Mouse (Mus musculus): ENCODE data around the gene Zfp426.

The Zfp426 gene

DNA sequence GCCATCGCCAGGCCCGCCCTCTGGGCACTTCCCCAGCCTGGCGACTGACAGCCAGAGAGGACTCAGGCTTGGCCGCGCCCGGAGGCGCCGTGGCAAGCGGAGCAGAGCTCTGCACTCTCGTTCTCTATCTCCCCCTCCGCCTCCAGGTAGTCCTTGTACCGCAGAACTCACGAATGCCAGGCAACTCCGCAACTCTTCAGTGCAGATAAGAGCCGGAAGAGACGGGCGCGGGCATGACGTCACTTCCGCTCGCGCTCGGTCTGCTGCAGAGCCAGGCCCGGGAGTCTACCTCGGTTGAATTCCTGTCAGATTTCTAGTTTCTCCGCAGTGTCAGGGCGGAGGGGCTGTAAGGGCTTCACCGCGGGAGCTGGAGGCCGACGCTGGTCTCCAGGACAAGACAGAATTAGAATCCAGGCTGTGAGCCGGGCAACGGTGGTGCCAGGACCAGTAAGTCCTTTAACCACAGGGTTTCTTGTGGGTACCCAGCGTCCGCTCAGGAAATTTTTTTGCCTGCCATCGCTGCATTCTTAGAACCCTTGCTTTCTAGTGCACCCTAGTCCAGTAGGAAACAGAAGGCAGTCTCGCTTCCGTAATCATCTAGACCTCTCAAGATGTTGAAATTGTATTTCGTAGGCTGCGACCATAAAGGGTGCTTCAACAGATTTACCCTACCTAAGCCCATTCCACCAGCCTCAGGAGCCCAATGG lies at the start of gene Zfp426:
Zfp426 (minus strand) TSS at position 220 of the 707 bp plus-strand sequence.
- peak; percentile 73 for DNase-seq (ENCODE audit: extremely low spot score, low read depth, low spot score)

DNA sequence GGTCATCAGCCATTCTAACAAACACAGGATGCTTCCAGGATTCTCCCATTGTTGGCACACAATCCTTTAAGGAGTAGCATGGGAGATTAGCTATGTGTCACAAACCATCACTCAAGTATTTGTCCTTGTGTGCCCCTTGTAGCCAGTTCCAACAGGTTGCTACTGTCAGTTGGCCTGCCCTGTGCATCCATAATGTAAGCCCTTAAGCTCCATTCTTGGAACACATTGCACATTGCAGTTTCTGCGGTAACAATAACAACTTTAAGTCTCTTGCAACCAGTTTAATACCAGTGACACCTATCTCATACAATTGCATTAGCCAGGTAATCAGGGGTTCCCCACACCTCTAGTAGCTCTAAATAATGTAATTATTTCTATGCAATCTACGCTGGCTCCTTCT lies 44.1 kb upstream of the Zfp426 start:
- DNase-seq (ENCODE audit: extremely low spot score, low read depth, low spot score): no peak

DNA sequence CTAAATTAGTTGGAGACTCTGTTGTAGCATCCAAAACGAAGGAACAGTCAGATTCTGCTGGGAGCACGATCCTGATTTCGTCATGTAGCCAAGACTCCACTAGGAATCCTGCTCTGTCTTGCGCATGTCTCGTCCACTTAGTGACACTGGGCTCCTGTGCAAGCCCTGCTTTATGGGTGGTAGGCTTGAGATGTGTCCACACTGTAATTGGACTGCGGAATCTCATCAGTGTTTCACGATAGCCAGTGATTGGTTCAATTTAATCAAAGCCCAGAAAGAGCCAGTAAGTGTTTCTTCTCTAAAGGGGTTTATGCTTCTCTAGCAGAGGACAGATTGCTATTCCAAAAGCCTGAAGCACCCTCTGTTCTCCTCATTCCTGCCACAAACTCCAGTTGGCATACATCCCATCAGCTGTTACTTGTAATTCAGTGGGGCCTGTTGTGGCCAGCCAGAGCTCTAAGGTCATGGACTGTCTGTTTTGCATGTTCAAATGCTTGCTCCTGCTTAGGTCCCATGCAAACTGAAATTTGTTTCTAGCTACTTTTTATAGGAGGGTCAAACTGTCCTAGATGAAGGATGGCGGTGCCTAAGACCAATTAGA lies 41.9 kb upstream of the Zfp426 start:
- no peak for DNase-seq (ENCODE audit: extremely low spot score, low read depth, low spot score)

DNA sequence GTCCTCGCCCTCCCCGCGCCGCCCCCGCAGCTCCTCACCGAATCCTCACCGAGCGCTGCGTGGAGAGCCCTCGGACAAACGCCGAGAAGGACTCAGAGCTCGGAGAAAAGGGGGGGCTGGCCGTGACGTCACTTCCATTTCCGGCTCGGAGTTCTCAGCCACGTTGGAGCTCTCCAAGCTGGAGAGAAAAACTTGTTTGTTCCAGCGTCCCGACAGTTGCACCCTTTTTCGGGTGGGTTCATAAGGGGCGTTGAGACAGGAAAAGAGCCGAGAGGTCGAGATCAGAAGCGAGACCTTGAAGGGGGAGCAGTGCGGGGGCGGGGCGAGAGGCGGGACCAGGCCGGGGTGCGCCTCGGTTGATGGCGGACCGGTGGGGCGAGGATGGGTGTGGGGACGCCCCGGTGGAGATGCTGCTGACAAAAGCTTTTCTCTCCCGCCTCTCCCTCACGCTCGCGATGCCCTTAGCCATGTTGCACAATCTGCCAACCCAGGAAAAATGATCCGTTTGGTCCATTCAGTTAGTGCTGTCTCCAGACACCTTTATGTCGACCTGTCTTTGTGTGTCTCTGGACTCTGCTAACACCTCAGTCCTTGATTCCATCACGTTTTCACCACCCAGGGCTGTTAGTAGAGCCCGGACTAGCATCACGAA lies 28.9 kb upstream of the Zfp426 start, which contains the start of gene Zfp266:
Zfp266 (minus strand) TSS at position 112 of the 652 bp plus-strand sequence.
- DNase-seq (ENCODE audit: extremely low spot score, low read depth, low spot score): peak; percentile 68

DNA sequence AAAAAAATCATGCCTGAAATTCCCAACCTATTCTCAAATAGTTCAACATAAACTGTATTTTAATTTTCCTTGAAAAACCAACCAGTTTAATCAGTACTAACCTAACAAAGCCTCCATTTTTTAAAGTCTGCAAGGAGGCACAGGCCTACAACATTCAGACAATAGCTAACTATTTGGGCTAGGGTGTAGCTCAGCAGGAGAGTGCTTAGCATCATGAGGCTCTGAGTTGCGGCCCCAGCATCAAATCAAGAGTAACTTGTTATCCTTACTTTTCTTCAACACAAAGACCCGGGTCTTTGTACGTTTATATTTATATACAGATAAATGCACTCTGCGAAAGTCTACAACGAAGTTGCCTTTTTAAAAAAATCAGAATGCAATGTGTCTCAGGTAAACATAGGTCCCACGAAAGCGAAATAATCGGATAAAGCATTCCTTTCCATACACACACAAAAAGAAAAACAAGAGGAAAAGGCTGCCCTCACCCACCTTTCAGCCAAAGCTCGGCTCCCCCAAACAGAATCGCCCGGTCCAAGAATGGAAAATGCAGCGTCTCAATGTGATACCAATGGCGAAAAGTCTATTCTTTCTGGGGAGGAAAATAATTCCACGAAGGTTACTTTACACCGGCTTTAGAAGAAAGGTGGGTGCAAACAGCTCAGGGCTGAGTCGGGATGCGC lies 28.1 kb upstream of the Zfp426 start:
- DNase-seq (ENCODE audit: extremely low spot score, low read depth, low spot score): peak; percentile 8

DNA sequence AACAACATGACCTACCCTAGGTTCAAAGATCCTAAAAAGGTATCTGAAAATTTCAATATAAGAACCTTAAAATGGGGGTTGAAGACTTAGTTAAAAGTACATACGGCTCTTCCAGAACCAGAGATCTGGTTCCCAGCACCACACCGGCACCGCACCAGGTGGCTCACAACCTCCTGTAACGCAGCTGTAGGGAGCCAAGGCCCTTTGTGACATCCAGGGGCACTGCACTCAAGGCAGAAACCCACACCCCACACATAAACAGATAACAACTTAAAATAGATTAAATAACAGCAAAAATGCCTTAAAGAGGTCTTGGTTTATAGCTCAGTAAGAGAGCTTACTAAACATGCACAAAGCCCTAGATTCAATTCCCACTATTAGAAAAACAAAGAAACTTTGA lies 27.4 kb upstream of the Zfp426 start:
- no peak for DNase-seq (ENCODE audit: extremely low spot score, low read depth, low spot score)

DNA sequence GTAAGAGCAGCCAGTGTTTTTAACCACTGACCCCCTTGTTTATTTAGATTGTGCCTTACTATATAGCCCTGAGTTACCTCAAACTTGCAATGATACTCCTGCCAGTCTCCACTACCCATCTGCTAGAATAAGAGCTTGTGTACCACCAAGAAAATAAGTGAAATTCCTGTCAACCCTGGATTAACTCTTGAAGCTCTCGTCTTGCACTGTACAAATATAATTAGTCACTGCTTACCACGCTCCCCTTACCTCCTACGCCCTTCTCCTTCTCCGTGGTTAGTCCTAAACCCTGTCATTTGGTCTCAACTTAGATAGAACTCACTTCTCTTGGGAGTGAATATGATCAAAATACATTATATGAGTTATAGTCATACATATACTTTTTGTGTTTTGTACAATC lies 26.2 kb upstream of the Zfp426 start:
- no peak for DNase-seq (ENCODE audit: extremely low spot score, low read depth, low spot score)

DNA sequence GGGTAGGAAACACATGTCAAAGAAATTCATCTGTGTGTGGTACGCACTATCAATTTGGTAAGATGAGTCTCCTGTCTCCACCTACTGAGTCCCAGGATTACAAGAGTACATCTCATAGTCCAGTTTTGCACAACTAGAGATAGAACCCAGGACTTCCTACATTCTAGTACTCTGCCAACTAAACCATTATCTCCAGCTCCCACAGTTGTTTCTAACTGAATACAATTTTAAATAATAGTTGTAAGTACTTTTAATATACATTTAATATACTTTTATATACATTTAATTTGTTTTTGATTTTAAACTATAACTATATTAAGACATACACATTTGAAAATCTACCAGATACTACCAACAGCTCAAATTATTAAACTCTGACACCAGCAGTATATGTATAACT lies 25.2 kb upstream of the Zfp426 start:
- DNase-seq (ENCODE audit: extremely low spot score, low read depth, low spot score): no peak

DNA sequence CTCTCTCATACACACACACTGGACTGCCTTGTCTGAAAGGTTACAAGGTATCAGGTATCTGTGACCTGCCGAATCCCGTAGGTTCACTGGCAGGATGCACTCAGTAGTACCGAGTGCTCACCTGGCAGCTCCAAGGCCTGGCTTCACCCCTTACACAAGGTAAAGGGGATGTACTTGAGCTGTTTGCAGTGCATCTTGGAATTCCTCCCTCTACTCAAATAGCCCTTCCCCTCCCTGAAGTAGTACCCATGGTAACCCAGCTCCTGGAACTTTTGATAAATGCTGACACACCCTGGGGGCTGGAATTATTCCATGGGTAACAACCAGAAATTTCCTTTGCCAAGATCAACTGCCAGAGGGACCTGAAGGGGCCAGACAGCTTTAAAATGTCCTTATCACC lies 21.5 kb upstream of the Zfp426 start:
- DNase-seq (ENCODE audit: extremely low spot score, low read depth, low spot score): no peak

DNA sequence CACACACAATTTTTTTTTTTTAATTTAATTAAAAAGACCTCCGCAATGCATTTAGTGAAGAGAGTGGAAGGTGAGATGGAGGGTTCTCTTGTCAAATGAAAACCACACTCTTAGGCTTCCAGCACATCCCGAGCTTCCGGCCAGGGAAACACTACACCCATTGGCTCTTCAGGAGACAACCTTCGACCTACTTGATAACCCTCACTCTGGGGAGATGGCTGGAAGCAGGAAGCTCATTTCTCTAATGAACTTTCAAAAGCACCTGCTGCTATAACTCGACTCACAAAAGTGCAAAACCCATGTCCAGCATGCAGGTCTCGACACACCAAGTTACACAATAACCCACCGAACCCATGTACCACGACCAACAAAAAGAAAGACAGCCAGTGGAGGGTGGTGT lies 20.2 kb upstream of the Zfp426 start:
- DNase-seq (ENCODE audit: extremely low spot score, low read depth, low spot score): no peak

DNA sequence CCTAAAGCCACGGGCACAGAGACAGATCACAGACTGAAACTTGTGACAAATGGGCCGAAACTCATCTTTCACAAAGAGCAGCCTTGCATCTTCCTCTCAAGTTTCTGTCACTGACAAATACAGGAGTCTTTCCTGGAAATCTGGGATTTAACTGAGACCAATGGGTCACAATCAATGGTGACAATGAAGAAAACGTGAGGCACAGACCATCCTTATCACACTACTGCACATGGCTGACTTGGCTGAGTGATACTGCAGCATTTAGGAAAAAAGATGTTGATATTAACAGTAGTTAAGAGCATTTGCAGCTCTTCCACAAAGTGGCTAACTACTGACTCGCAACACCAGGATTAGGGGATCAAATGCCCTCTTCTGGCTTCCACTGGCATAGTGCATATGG lies 19.1 kb upstream of the Zfp426 start:
- DNase-seq (ENCODE audit: extremely low spot score, low read depth, low spot score): no peak

DNA sequence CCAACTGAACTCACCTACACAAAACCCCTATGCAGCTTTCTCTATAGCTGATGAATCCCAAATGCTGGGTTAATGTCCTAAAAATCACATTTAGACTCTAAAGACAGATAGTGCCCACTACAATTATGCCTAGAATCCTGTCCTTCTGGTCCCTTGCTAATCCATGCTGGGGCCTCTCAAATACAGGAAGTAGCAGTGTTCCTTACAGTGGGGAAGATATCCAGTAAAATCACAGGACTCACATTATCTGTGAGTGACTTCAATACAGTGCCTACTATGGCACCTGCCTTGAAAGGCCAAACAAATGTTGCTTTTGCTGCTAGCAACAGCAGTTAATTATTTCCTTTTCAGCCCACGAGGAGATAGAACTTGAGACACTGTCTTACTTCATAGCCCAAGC lies 17.8 kb upstream of the Zfp426 start:
- no peak for DNase-seq (ENCODE audit: extremely low spot score, low read depth, low spot score)

DNA sequence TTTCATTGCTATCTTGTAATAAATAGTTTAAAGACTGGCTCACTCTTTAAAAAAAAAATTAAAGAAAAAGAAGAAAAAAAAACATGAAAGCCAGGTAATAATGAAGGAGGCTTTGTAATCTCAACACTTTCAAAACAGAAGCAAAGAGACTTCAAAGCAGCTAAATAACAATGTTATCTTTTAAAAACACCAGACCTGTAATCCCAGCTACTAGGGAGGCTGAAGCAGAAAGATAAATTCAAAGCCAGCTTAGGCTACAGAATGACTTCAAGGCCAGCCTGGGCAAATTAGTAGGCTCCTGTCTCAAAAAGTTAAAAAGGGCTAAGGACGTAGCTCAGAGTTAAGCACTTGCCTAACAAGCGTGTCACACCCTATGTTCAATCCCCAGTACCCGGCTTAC lies 17.1 kb upstream of the Zfp426 start:
- no peak for DNase-seq (ENCODE audit: extremely low spot score, low read depth, low spot score)

DNA sequence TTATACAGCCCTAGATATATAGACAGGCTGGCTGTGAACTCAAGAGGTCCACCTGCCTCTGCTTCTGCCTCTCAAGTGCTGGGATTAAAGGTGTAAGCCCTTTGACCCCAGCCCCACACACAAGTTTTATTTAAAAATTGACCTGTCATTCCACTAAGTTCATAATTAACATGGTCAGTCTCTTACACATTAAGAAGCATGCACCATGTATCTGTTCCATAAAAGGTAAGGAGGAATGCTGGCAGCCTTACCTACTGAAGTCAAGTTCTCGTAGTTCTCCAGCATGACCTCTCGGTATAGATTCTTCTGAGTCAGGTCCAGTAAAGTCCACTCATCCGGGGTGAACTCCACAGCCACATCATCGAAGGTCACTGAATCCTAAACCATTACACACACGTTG lies 12.3 kb upstream of the Zfp426 start:
- no peak for DNase-seq (ENCODE audit: extremely low spot score, low read depth, low spot score)

DNA sequence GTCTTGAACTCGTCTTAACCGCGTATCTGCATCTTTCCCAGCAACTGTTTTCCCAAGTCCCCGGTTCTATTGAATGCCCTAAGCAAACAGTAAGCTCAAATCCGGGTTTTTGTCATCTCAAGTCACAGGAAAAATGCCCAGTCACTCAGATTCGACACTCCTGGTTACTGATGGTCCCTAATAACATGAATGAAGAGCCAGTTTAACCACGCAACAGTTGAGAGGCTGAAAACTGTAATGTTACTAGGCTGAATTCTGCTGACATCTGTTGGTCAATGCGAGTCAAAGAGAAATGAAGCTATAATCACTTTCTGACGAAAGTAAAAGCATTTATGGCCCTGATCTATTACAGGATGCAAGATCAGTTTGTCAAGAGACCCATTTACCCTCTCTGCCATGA lies 735 bp upstream of the Zfp426 start:
- DNase-seq (ENCODE audit: extremely low spot score, low read depth, low spot score): no peak

DNA sequence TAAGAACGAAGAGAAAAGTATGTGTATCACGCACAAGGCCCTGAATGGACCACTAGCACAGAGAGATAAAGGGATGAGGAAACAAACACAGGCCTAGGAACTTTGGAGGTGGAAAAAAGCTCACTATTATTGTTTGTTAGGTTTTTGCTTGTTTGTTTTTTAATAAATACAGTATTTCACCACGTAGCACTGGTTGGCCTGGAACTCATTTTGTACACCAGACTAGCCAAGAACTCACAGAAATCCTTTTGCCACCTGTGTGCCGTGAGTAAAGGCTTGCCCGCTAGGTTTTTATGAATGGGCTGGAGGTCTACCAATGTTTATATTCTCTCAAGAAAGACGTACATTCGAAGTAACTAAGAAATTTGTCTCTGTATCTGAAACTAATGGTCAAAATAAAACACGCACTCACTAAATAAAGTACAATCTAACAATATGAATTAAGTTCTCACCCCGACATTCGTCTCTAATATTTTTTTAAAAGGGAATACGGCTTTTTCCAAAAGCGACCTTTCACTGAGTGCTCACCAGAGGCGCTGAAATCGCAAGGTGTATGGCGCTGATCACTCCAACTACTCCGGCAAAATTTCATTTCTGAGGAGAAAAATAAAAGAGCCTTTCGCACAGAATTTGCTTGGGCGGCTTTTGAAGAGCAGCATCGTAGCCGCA lies 554 bp downstream of the Zfp426 start:
- no peak for DNase-seq (ENCODE audit: extremely low spot score, low read depth, low spot score)

DNA sequence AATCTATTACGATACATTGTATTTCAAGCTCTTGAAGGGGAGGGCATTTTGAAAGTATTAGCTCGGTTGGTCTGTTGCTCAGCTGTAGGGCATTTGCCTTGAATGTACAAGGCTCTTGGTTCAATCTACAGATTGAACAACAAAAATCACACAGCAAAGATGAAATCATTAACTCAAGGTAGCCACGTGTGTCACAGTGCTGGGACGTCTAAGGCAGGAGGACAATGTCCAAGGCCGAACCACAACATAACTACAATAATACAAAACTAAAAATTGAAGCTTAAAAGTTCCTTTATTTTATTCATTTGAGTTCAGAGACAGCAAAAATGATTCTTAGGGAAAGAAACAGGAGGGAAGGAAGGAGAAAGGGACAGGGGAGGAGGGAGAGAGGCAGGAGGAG lies 3.0 kb downstream of the Zfp426 start:
- DNase-seq (ENCODE audit: extremely low spot score, low read depth, low spot score): no peak

DNA sequence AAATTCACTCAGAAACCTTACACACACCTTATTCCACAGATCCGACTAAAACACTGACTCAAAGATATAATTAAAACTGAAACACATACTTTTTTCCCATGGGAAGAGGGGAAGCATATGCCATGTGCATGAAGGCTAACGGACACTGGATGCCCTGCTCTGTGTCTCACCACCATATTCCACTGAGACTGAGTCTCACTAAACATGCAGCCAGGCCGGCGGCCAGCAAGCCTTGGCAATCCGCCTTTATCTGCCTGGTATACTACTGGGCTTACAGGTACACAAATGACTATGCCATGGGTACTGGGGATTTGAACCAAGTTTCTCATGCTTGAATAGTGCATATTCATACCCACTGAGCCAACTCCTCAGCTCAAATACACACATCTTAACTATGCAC lies 13.2 kb downstream of the Zfp426 start:
- DNase-seq (ENCODE audit: extremely low spot score, low read depth, low spot score): no peak

DNA sequence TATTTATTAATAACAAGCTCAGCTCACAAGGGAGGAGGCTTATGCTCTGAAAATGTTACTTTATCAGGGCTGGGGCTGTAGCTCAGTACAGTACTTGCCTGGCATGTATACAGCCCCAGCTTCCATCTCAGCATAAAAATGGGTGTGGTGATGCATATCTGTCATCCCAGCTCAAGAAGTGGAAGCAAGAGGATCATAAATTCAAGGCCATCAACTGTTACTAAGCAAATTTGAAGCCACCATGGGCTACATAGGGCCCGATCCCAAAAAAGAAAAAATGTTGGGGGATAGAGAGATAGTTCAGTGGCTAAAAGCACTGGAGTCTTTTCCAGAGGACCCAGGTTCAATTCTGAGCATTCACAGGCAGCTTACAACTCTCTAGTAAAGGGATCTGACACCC lies 15.9 kb downstream of the Zfp426 start:
- no peak for DNase-seq (ENCODE audit: extremely low spot score, low read depth, low spot score)

DNA sequence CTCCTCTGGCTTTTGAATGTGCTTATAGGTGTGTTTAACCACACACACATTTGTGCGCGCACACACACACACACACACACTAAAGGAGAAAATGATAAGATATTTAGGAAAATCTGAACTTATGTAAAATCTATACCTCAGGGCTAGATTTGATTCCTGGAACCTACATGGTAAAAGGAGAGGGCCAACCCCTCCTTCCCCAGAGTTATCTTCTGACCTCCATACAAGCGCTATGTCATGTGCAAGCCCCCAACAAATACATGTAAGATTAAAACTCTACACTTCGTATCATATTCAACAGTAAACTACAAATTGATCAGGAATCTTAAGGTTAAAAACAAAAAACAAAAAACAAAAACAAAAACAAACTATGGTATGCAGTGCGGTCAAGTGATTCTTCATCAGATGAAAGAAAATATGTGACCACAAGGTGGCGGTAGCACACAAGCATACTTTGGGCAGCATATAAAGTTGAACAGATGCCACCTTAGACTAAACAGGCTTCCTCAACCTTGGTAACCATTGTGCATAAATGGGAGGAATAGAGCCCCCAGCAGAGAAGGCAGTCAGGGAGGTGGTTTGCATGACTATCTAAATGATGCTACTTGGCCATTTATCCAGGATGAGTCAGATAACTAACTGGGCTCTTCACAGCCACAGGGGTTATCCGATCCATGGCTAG lies 25.6 kb downstream of the Zfp426 start:
- peak; percentile 67 for DNase-seq (ENCODE audit: extremely low spot score, low read depth, low spot score)

Measured in hindlimb bud, embryonic 11.5 days (tissue).